In genomic region chr3:138197973-138198721, GRCm38 (mm10) we compare ENCODE assay signal across 8 mouse cellular contexts. TPM values are rescaled to one million over a fixed set of nuclear protein-coding genes. Genes with fewer than 3 reads are reported as not detected.
DNase-seq lines count a peak whose midpoint lies in the region; ATAC-seq and TF ChIP-seq lines count a peak whose summit lies in the region.

No protein-coding gene starts in this region.

- TF ChIP-seq POLR2A in bone marrow, adult 2 months (IDR thresholded peaks at IDR 0.05; ENCODE audit: borderline replicate concordance, control insufficient read depth, low read depth, low read length): no peak
- TF ChIP-seq POLR2A in limb, embryonic 14.5 days (IDR thresholded peaks at IDR 0.05; ENCODE audit: borderline replicate concordance, extremely low read depth, insufficient read depth, insufficient read length): no peak

- no peaks in the 10 kb centered on the region for H3K36me3 ChIP-seq in embryonic facial prominence, embryonic 15.5 days
- no peaks in the 10 kb centered on the region for H3K36me3 ChIP-seq in heart, embryonic 10.5 days
- H3K36me3 ChIP-seq in kidney, embryonic 14.5 days (ENCODE audit: control insufficient read depth, insufficient read depth, low read length): no peaks in the 10 kb centered on the region
- no peaks in the 10 kb centered on the region for H3K36me3 ChIP-seq in limb, embryonic 14.5 days (ENCODE audit: control insufficient read depth, insufficient read depth, low read length)
- no peaks in the 10 kb centered on the region for H3K36me3 ChIP-seq in midbrain, postnatal 0 days (ENCODE audit: insufficient read depth, low read length)

- no peak overlapping the region for H3K27ac ChIP-seq in bone marrow, adult 2 months (ENCODE audit: control insufficient read depth, insufficient read depth, low read depth, low read length, poor library complexity)
- no peak overlapping the region for H3K27ac ChIP-seq in embryonic facial prominence, embryonic 15.5 days (replicated peaks)
- no peak overlapping the region for H3K27ac ChIP-seq in heart, embryonic 10.5 days
- H3K27ac ChIP-seq in kidney, embryonic 14.5 days (ENCODE audit: low read depth, low read length): no peak overlapping the region
- H3K27ac ChIP-seq in limb, embryonic 14.5 days (replicated peaks; ENCODE audit: low read depth, low read length): no peak overlapping the region
- no peak overlapping the region for H3K27ac ChIP-seq in midbrain, postnatal 0 days (ENCODE audit: low read depth, low read length)

- ATAC-seq in embryonic facial prominence, embryonic 15.5 days (ENCODE audit: insufficient number of reproducible peaks, low FRiP score, low TSS enrichment, low read depth): peak; percentile 79
- peak; percentile 88 for ATAC-seq in kidney, embryonic 14.5 days (ENCODE audit: low FRiP score, low TSS enrichment)
- ATAC-seq in limb, embryonic 14.5 days (ENCODE audit: low FRiP score, low read depth): peak; percentile 89
- peak; percentile 95 for ATAC-seq in midbrain, postnatal 0 days (ENCODE audit: low FRiP score)

- no peaks in the 10 kb centered on the region for H3K27me3 ChIP-seq in embryonic facial prominence, embryonic 15.5 days
- no peaks in the 10 kb centered on the region for H3K27me3 ChIP-seq in heart, embryonic 10.5 days (ENCODE audit: insufficient read depth, poor library complexity, severe bottlenecking)
- no peaks in the 10 kb centered on the region for H3K27me3 ChIP-seq in kidney, embryonic 14.5 days (ENCODE audit: control insufficient read depth, insufficient read depth, low read length)
- H3K27me3 ChIP-seq in limb, embryonic 14.5 days (ENCODE audit: control insufficient read depth, insufficient read depth, low read length): no peaks in the 10 kb centered on the region
- no peaks in the 10 kb centered on the region for H3K27me3 ChIP-seq in midbrain, postnatal 0 days (ENCODE audit: insufficient read depth, low read length)

- H3K4me2 ChIP-seq in embryonic facial prominence, embryonic 15.5 days (replicated peaks): peak overlapping the region; percentile 37
- H3K4me2 ChIP-seq in kidney, embryonic 14.5 days (replicated peaks; ENCODE audit: low read depth, low read length): peak overlapping the region; percentile 49
- H3K4me2 ChIP-seq in limb, embryonic 14.5 days (replicated peaks; ENCODE audit: low read depth, low read length, severe bottlenecking): peak overlapping the region; percentile 49
- peak overlapping the region; percentile 45 for H3K4me2 ChIP-seq in midbrain, postnatal 0 days (ENCODE audit: low read depth, low read length, poor library complexity, severe bottlenecking)

- 23% methylated on average over 20 of the region's 20 CpGs for WGBS in bone marrow, adult 2 months
- WGBS in embryonic facial prominence, embryonic 15.5 days: 26% methylated on average over 20 of the region's 20 CpGs
- WGBS in heart, embryonic 10.5 days: 31% methylated on average over 20 of the region's 20 CpGs
- 24% methylated on average over 20 of the region's 20 CpGs for WGBS in kidney, embryonic 14.5 days
- WGBS in limb, embryonic 14.5 days: 24% methylated on average over 20 of the region's 20 CpGs
- WGBS in midbrain, postnatal 0 days: 20% methylated on average over 20 of the region's 20 CpGs

- H3K9me3 ChIP-seq in embryonic facial prominence, embryonic 15.5 days (replicated peaks): no peaks in the 10 kb centered on the region
- no peaks in the 10 kb centered on the region for H3K9me3 ChIP-seq in heart, embryonic 10.5 days
- no peaks in the 10 kb centered on the region for H3K9me3 ChIP-seq in kidney, embryonic 14.5 days (ENCODE audit: control insufficient read depth, low read length)
- H3K9me3 ChIP-seq in limb, embryonic 14.5 days (ENCODE audit: control insufficient read depth, low read length): no peaks in the 10 kb centered on the region
- no peaks in the 10 kb centered on the region for H3K9me3 ChIP-seq in midbrain, postnatal 0 days (ENCODE audit: low read length)

- no peak overlapping the region for H3K4me3 ChIP-seq in bone marrow, adult 2 months (replicated peaks; ENCODE audit: control insufficient read depth, low read depth, low read length)
- H3K4me3 ChIP-seq in embryonic facial prominence, embryonic 15.5 days (replicated peaks): peak overlapping the region; percentile 25
- H3K4me3 ChIP-seq in heart, embryonic 10.5 days: peak overlapping the region; percentile 39
- peak overlapping the region; percentile 22; the same call in 1 of the 2 replicates for H3K4me3 ChIP-seq in kidney, embryonic 14.5 days (ENCODE audit: low read length)
- H3K4me3 ChIP-seq in limb, embryonic 14.5 days (replicated peaks; ENCODE audit: low read length): peak overlapping the region; percentile 25
- H3K4me3 ChIP-seq in midbrain, postnatal 0 days (ENCODE audit: low read depth, low read length): peak overlapping the region; percentile 29

- H3K4me1 ChIP-seq in bone marrow, adult 2 months (ENCODE audit: control insufficient read depth, insufficient read depth, low read length): no peaks in the 10 kb centered on the region
- H3K4me1 ChIP-seq in embryonic facial prominence, embryonic 15.5 days: peaks cover 12% of the 10 kb centered on the region
- H3K4me1 ChIP-seq in heart, embryonic 10.5 days: 0 out of 2 replicates have a peak, but pooled peaks cover 3% of the 10 kb centered on the region
- H3K4me1 ChIP-seq in kidney, embryonic 14.5 days (ENCODE audit: control insufficient read depth, insufficient read depth, low read length): no peaks in the 10 kb centered on the region
- no peaks in the 10 kb centered on the region for H3K4me1 ChIP-seq in limb, embryonic 14.5 days (ENCODE audit: control insufficient read depth, insufficient read depth, low read length)
- no peaks in the 10 kb centered on the region for H3K4me1 ChIP-seq in midbrain, postnatal 0 days (ENCODE audit: insufficient read depth, low read length)

- TF ChIP-seq CTCF in bone marrow, adult 2 months (IDR thresholded peaks at IDR 0.05; ENCODE audit: control insufficient read depth, insufficient read depth, low read length): peak; percentile 70
- peak; percentile 98 for TF ChIP-seq CTCF in midbrain, postnatal 0 days (IDR thresholded peaks at IDR 0.05)

- peak; percentile 88 for DNase-seq in A20 (ENCODE audit: low read depth, low spot score)
- DNase-seq in heart, embryonic 10.5 days (ENCODE audit: low spot score): peak; percentile 89
- DNase-seq in limb, embryonic 14.5 days (ENCODE audit: low spot score): peak; percentile 96
- DNase-seq in midbrain, postnatal 0 days (ENCODE audit: low spot score): peak; percentile 96
- DNase-seq in spleen, postnatal 10 days (ENCODE audit: low spot score in 2 of 2): peak; percentile 72 to 87

- no peak overlapping the region for H3K9ac ChIP-seq in embryonic facial prominence, embryonic 15.5 days
- no peak overlapping the region for H3K9ac ChIP-seq in kidney, embryonic 14.5 days (ENCODE audit: low read depth, low read length)
- H3K9ac ChIP-seq in limb, embryonic 14.5 days (ENCODE audit: low read depth, low read length, severe bottlenecking): peak overlapping the region; percentile 9; the same call in 1 of the 2 replicates
- no peak overlapping the region; the same call in 1 of the 2 replicates for H3K9ac ChIP-seq in midbrain, postnatal 0 days (replicated peaks; ENCODE audit: low read length, poor library complexity, severe bottlenecking)

RNA-seq across cellular contexts. Expression of gene 4930579F01Rik, which starts 4.5 kb away (rescaled TPM):
- polyA plus RNA-seq in bone marrow, adult 2 months (2011; ENCODE audit: insufficient read depth, insufficient read length, low replicate concordance, missing spikeins): not detected in 2 replicates
- polyA plus RNA-seq in embryonic facial prominence, embryonic 15.5 days (2015; fragmentation: Nextera tagmentation; extraction: Ambion mirVana): 0.12 and 0.36 TPM in 2 replicates
- polyA plus RNA-seq in heart, embryonic 10.5 days (2016; fragmentation: Nextera tagmentation; extraction: Ambion mirVana): not detected in 2 replicates
- 0.11 and 0.12 TPM in 2 replicates for polyA plus RNA-seq in kidney, embryonic 14.5 days (2014; fragmentation: Nextera tagmentation; extraction: Ambion mirVana)
- polyA plus RNA-seq in limb, embryonic 14.5 days (2012; rRNA removed): 0.04 TPM in 2 replicates
- polyA plus RNA-seq in limb, embryonic 14.5 days (2014; fragmentation: Nextera tagmentation; extraction: Ambion mirVana): 0.12 and 0.19 TPM in 2 replicates
- not detected in 2 replicates for total RNA-seq in midbrain, postnatal 0 days (2014; rRNA removed)
- not detected in 2 replicates for polyA plus RNA-seq in midbrain, postnatal 0 days (2015; fragmentation: Nextera tagmentation; extraction: Ambion mirVana)

RNA-seq across cellular contexts. Expression of gene Adh7, which starts 19.4 kb away (rescaled TPM):
- not detected in 2 replicates for polyA plus RNA-seq in bone marrow, adult 2 months (2011; ENCODE audit: insufficient read depth, insufficient read length, low replicate concordance, missing spikeins)
- polyA plus RNA-seq in embryonic facial prominence, embryonic 15.5 days (2015; fragmentation: Nextera tagmentation; extraction: Ambion mirVana): 8.1 and 8.7 TPM in 2 replicates
- polyA plus RNA-seq in heart, embryonic 10.5 days (2016; fragmentation: Nextera tagmentation; extraction: Ambion mirVana): 0.19 TPM in 1 of 2 replicates, not detected in the other
- polyA plus RNA-seq in kidney, embryonic 14.5 days (2014; fragmentation: Nextera tagmentation; extraction: Ambion mirVana): 0.46 TPM in 1 of 2 replicates, not detected in the other
- 0.64 and 0.77 TPM in 2 replicates for polyA plus RNA-seq in limb, embryonic 14.5 days (2012; rRNA removed)
- 1.9 TPM in 2 replicates for polyA plus RNA-seq in limb, embryonic 14.5 days (2014; fragmentation: Nextera tagmentation; extraction: Ambion mirVana)
- total RNA-seq in midbrain, postnatal 0 days (2014; rRNA removed): 0.99 and 3.2 TPM in 2 replicates
- polyA plus RNA-seq in midbrain, postnatal 0 days (2015; fragmentation: Nextera tagmentation; extraction: Ambion mirVana): 1.5 and 2.0 TPM in 2 replicates

RNA-seq across cellular contexts. Expression of gene Mttp, which starts 53.4 kb away (rescaled TPM):
- polyA plus RNA-seq in bone marrow, adult 2 months (2011; ENCODE audit: insufficient read depth, insufficient read length, low replicate concordance, missing spikeins): 0.82 and 0.97 TPM in 2 replicates
- 7.9 and 8.7 TPM in 2 replicates for polyA plus RNA-seq in embryonic facial prominence, embryonic 15.5 days (2015; fragmentation: Nextera tagmentation; extraction: Ambion mirVana)
- 9.0 and 19.0 TPM in 2 replicates for polyA plus RNA-seq in heart, embryonic 10.5 days (2016; fragmentation: Nextera tagmentation; extraction: Ambion mirVana)
- 7.5 and 7.6 TPM in 2 replicates for polyA plus RNA-seq in kidney, embryonic 14.5 days (2014; fragmentation: Nextera tagmentation; extraction: Ambion mirVana)
- 4.0 and 4.9 TPM in 2 replicates for polyA plus RNA-seq in limb, embryonic 14.5 days (2012; rRNA removed)
- polyA plus RNA-seq in limb, embryonic 14.5 days (2014; fragmentation: Nextera tagmentation; extraction: Ambion mirVana): 6.7 and 6.9 TPM in 2 replicates
- total RNA-seq in midbrain, postnatal 0 days (2014; rRNA removed): 4.9 and 8.1 TPM in 2 replicates
- polyA plus RNA-seq in midbrain, postnatal 0 days (2015; fragmentation: Nextera tagmentation; extraction: Ambion mirVana): 6.1 and 6.7 TPM in 2 replicates

RNA-seq across cellular contexts. Expression of gene Trmt10a, which starts 54.9 kb away (rescaled TPM):
- polyA plus RNA-seq in bone marrow, adult 2 months (2011; ENCODE audit: insufficient read depth, insufficient read length, low replicate concordance, missing spikeins): 2.0 and 4.3 TPM in 2 replicates
- 7.7 and 10.8 TPM in 2 replicates for polyA plus RNA-seq in embryonic facial prominence, embryonic 15.5 days (2015; fragmentation: Nextera tagmentation; extraction: Ambion mirVana)
- 12.7 and 13.7 TPM in 2 replicates for polyA plus RNA-seq in heart, embryonic 10.5 days (2016; fragmentation: Nextera tagmentation; extraction: Ambion mirVana)
- polyA plus RNA-seq in kidney, embryonic 14.5 days (2014; fragmentation: Nextera tagmentation; extraction: Ambion mirVana): 15.7 and 15.8 TPM in 2 replicates
- 6.4 and 9.7 TPM in 2 replicates for polyA plus RNA-seq in limb, embryonic 14.5 days (2012; rRNA removed)
- 11.3 and 12.8 TPM in 2 replicates for polyA plus RNA-seq in limb, embryonic 14.5 days (2014; fragmentation: Nextera tagmentation; extraction: Ambion mirVana)
- 2.5 and 5.3 TPM in 2 replicates for total RNA-seq in midbrain, postnatal 0 days (2014; rRNA removed)
- 8.4 and 9.5 TPM in 2 replicates for polyA plus RNA-seq in midbrain, postnatal 0 days (2015; fragmentation: Nextera tagmentation; extraction: Ambion mirVana)
